Mouse (Mus musculus) liver, embryonic 14.5 days (tissue): Measurements from ENCODE around the gene Rictor.

ENCODE experiments used
- CTCF ChIP-seq: IDR thresholded peaks from 2 replicates; pipeline ENCODE4 v1.5.1; 2016; ENCODE audit warnings: antibody characterized with exemption, low read depth, control low read depth
- EP300 ChIP-seq: IDR thresholded peaks from 2 replicates; pipeline ENCODE4 v1.6.1; 2016; ENCODE audit warnings: antibody characterized with exemption, low read depth

GRCm38 (mm10) chr15:6786212-6786611 is 78.0 kb downstream of the Rictor start:
- TF ChIP-seq CTCF (no peak), EP300 (no peak)
